Mouse (Mus musculus): ENCODE data around the gene Rfx7. TPM values are rescaled to one million over a fixed set of nuclear protein-coding genes. Genes with fewer than 3 reads are reported as not detected.
A peak's percentile ranks its signal among the peaks of the same experiment; 100 is the strongest.

Gene Rfx7
- polyA plus RNA-seq, 1 experiment from 2014 or later = 2.6 TPM

- H3K9ac ChIP-seq = no peak overlapping the region
- H3K4me3 ChIP-seq (replicated peaks) = no peak overlapping the region
- ATAC-seq (ENCODE audit: low read depth) (no peak), DNase-seq (no peak)
- H3K27me3 ChIP-seq = no peaks in the 10 kb centered on the region
- 85% methylated on average over 3 of the region's 3 CpGs for WGBS (ENCODE audit: insufficient replicate concordance)
- no peak overlapping the region for H3K4me2 ChIP-seq
- no peaks in the 10 kb centered on the region for H3K9me3 ChIP-seq (replicated peaks)
- peaks cover 37% of the 10 kb centered on the region for H3K36me3 ChIP-seq
- H3K27ac ChIP-seq = no peak overlapping the region
- H3K4me1 ChIP-seq (replicated peaks) = peaks cover 4% of the 10 kb centered on the region; the same call in 1 of the 2 replicates
These were observed 86.0 kb downstream of the Rfx7 start for GRCm38 (mm10) chr9:72618037-72618436.

GRCm38 (mm10) chr9:72623605-72624004 lies 91.6 kb downstream of the Rfx7 start:
- Histone ChIP-seq H3K27me3 (no peaks in the 10 kb centered on the region), H3K4me3 (replicated peaks) (no peak overlapping the region), H3K4me1 (replicated peaks) (peaks cover 5% of the 10 kb centered on the region), H3K4me2 (no peak overlapping the region), H3K9me3 (replicated peaks) (no peaks in the 10 kb centered on the region), H3K27ac (no peak overlapping the region), H3K36me3 (peaks cover 11% of the 10 kb centered on the region), H3K9ac (no peak overlapping the region)
- ATAC-seq (ENCODE audit: low read depth) (no peak), DNase-seq (no peak)
- WGBS (ENCODE audit: insufficient replicate concordance) = 55% methylated on average over 1 of the region's 1 CpGs

GRCm38 (mm10) chr9:72627598-72627997 lies 95.6 kb downstream of the Rfx7 start:
- 72% methylated on average over 1 of the region's 1 CpGs for WGBS (ENCODE audit: insufficient replicate concordance)
- H3K27ac ChIP-seq = no peak overlapping the region
- no peak overlapping the region for H3K9ac ChIP-seq

GRCm38 (mm10) chr9:72628591-72628990 lies 96.6 kb downstream of the Rfx7 start:
- peaks cover 11% of the 10 kb centered on the region for H3K4me1 ChIP-seq (replicated peaks)
- no peak overlapping the region for H3K4me2 ChIP-seq
- no peaks in the 10 kb centered on the region for H3K27me3 ChIP-seq
- no peak overlapping the region for H3K9ac ChIP-seq
- no peak overlapping the region for H3K4me3 ChIP-seq (replicated peaks)
- no peaks in the 10 kb centered on the region for H3K36me3 ChIP-seq
- H3K9me3 ChIP-seq (replicated peaks) = no peaks in the 10 kb centered on the region
- H3K27ac ChIP-seq = no peak overlapping the region
- no peak for ATAC-seq (ENCODE audit: low read depth)
- 25% methylated on average over 2 of the region's 2 CpGs for WGBS (ENCODE audit: insufficient replicate concordance)
- DNase-seq = no peak

More at GRCm38 (mm10) chr9:72627598-72627997, 95.6 kb downstream of the Rfx7 start:
- Histone ChIP-seq H3K36me3 (no peaks in the 10 kb centered on the region), H3K9me3 (replicated peaks) (no peaks in the 10 kb centered on the region), H3K4me3 (replicated peaks) (no peak overlapping the region), H3K4me1 (replicated peaks) (peaks cover 11% of the 10 kb centered on the region), H3K4me2 (no peak overlapping the region), H3K27me3 (no peaks in the 10 kb centered on the region)
- DNase-seq (no peak), ATAC-seq (ENCODE audit: low read depth) (no peak)

- H3K27ac ChIP-seq = no peak overlapping the region
- H3K9ac ChIP-seq = no peak overlapping the region
- no peaks in the 10 kb centered on the region for H3K27me3 ChIP-seq
- H3K4me2 ChIP-seq = no peak overlapping the region
- no peaks in the 10 kb centered on the region for H3K36me3 ChIP-seq
- DNase-seq = no peak
- peaks cover 11% of the 10 kb centered on the region for H3K4me1 ChIP-seq (replicated peaks)
- no peak for ATAC-seq (ENCODE audit: low read depth)
- 4% methylated on average over 1 of the region's 1 CpGs for whole genome bisulfite sequencing (ENCODE audit: insufficient replicate concordance)
- no peaks in the 10 kb centered on the region for H3K9me3 ChIP-seq (replicated peaks)
- H3K4me3 ChIP-seq (replicated peaks) = no peak overlapping the region
These were observed 100.2 kb downstream of the Rfx7 start for GRCm38 (mm10) chr9:72632198-72632597.

GRCm38 (mm10) chr9:72635134-72635533 lies 103.1 kb downstream of the Rfx7 start:
- no peaks in the 10 kb centered on the region for H3K9me3 ChIP-seq (replicated peaks)
- H3K27ac ChIP-seq = no peak overlapping the region
- DNase-seq (no peak), ATAC-seq (ENCODE audit: low read depth) (no peak)
- H3K27me3 ChIP-seq = no peaks in the 10 kb centered on the region
- no peak overlapping the region for H3K9ac ChIP-seq
- H3K4me1 ChIP-seq (replicated peaks) = peaks cover 15% of the 10 kb centered on the region
- H3K4me3 ChIP-seq (replicated peaks) = no peak overlapping the region
- H3K36me3 ChIP-seq = no peaks in the 10 kb centered on the region
- H3K4me2 ChIP-seq = no peak overlapping the region

GRCm38 (mm10) chr9:72636547-72636946 lies 104.5 kb downstream of the Rfx7 start:
- Histone ChIP-seq H3K4me3 (replicated peaks) (no peak overlapping the region), H3K27ac (no peak overlapping the region), H3K27me3 (no peaks in the 10 kb centered on the region), H3K4me2 (no peak overlapping the region), H3K36me3 (no peaks in the 10 kb centered on the region), H3K9me3 (replicated peaks) (no peaks in the 10 kb centered on the region), H3K9ac (no peak overlapping the region), H3K4me1 (replicated peaks) (peaks cover 29% of the 10 kb centered on the region)
- 78% methylated on average over 7 of the region's 7 CpGs for WGBS (ENCODE audit: insufficient replicate concordance)
- ATAC-seq (ENCODE audit: low read depth) (no peak), DNase-seq (no peak)

GRCm38 (mm10) chr9:72637243-72637642 lies 105.2 kb downstream of the Rfx7 start:
- ATAC-seq (ENCODE audit: low read depth) = no peak
- H3K27ac ChIP-seq = no peak overlapping the region
- no peaks in the 10 kb centered on the region for H3K36me3 ChIP-seq
- H3K27me3 ChIP-seq = no peaks in the 10 kb centered on the region
- H3K4me2 ChIP-seq = no peak overlapping the region
- H3K4me1 ChIP-seq (replicated peaks) = peaks cover 27% of the 10 kb centered on the region
- DNase-seq = no peak
- H3K9me3 ChIP-seq (replicated peaks) = no peaks in the 10 kb centered on the region
- no peak overlapping the region for H3K9ac ChIP-seq
- WGBS (ENCODE audit: insufficient replicate concordance) = 80% methylated on average over 8 of the region's 8 CpGs
- no peak overlapping the region for H3K4me3 ChIP-seq (replicated peaks)

GRCm38 (mm10) chr9:72638951-72639842 lies 107.2 kb downstream of the Rfx7 start:
- ATAC-seq (ENCODE audit: low read depth) = peak; percentile 68
- Histone ChIP-seq H3K4me2 (peak overlapping the region; percentile 80), H3K27me3 (no peaks in the 10 kb centered on the region), H3K4me1 (replicated peaks) (peaks cover 29% of the 10 kb centered on the region), H3K4me3 (replicated peaks) (peak overlapping the region; percentile 61), H3K36me3 (no peaks in the 10 kb centered on the region), H3K27ac (peak overlapping the region; percentile 87), H3K9me3 (replicated peaks) (no peaks in the 10 kb centered on the region), H3K9ac (peak overlapping the region; percentile 72)
- DNase-seq = no peak
- WGBS (ENCODE audit: insufficient replicate concordance) = 59% methylated on average over 9 of the region's 9 CpGs

- no peaks in the 10 kb centered on the region for H3K27me3 ChIP-seq
- H3K4me2 ChIP-seq = peak overlapping the region; percentile 80
- H3K27ac ChIP-seq = peak overlapping the region; percentile 87
- peak overlapping the region; percentile 61 for H3K4me3 ChIP-seq (replicated peaks)
- peak overlapping the region; percentile 72 for H3K9ac ChIP-seq
- H3K4me1 ChIP-seq (replicated peaks) = peaks cover 29% of the 10 kb centered on the region
- H3K9me3 ChIP-seq (replicated peaks) = no peaks in the 10 kb centered on the region
- no peaks in the 10 kb centered on the region for H3K36me3 ChIP-seq
- peak; percentile 95 for ATAC-seq (ENCODE audit: low read depth)
- under 1% methylated on average over 27 of the region's 27 CpGs for WGBS (ENCODE audit: insufficient replicate concordance)
- DNase-seq = peak; percentile 82
These were observed 108.0 kb downstream of the Rfx7 start for GRCm38 (mm10) chr9:72639843-72640621.

GRCm38 (mm10) chr9:72640642-72641041 lies 108.6 kb downstream of the Rfx7 start:
- Histone ChIP-seq H3K36me3 (no peaks in the 10 kb centered on the region), H3K27me3 (no peaks in the 10 kb centered on the region), H3K27ac (peak overlapping the region; percentile 87), H3K4me3 (replicated peaks) (peak overlapping the region; percentile 61; the same call in 1 of the 2 replicates), H3K9ac (peak overlapping the region; percentile 72), H3K4me2 (peak overlapping the region; percentile 80), H3K4me1 (replicated peaks) (peaks cover 29% of the 10 kb centered on the region), H3K9me3 (replicated peaks) (no peaks in the 10 kb centered on the region)
- DNase-seq (no peak), ATAC-seq (ENCODE audit: low read depth) (no peak)
- 38% methylated on average over 7 of the region's 7 CpGs for WGBS (ENCODE audit: insufficient replicate concordance)
